ENCODE assay signal across 26 mouse cellular contexts in the genomic region with DNA sequence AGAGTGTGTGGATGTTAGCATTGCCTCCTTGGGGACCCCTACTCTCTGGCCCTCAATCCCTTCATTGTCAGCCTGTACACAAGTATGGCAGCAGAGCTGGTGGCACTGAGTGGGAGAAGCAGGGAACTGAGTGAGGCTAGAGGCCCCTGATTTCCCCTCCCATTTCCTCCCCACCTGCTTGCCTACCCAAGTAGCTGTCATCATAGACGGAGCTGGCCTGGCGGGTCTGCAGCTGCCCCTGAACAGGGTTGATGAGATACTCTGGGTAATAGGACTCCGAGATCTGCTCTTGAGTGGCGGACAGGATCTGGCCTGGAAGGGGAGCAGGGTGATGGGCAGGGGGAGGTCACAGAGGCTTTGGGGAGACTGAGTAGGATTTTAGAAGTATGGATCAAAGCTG. TPM values are rescaled to one million over a fixed set of nuclear protein-coding genes. Genes with fewer than 3 reads are reported as not detected.
A peak's percentile ranks its signal among the peaks of the same experiment; 100 is the strongest.
DNase-seq lines count a peak whose midpoint lies in the region; ATAC-seq and TF ChIP-seq lines count a peak whose summit lies in the region.
"Had no signal": no experiment of that assay in that cellular context is flagged by ENCODE, and none has a peak within 500 bp of the region (broad histone marks: within the 10 kb centered on the region; RNA-seq: fewer than 3 reads in every experiment).

No protein-coding gene starts in this region.

- no peak for ATAC-seq in heart, embryonic 14.5 days (ENCODE audit: insufficient number of reproducible peaks, insufficient read depth, low FRiP score, low read depth)
- ATAC-seq: forebrain, embryonic 15.5 days; intestine, postnatal 0 days had no signal

- H3K9me3 ChIP-seq in heart, embryonic 14.5 days (ENCODE audit: control insufficient read depth, low read length) = no peaks in the 10 kb centered on the region
- H3K9me3 ChIP-seq: embryonic facial prominence, embryonic 13.5 days; forebrain, embryonic 10.5 days; forebrain, embryonic 15.5 days; limb, embryonic 12.5 days; liver, embryonic 15.5 days had no signal

- peak overlapping the region; percentile 93 for H3K27ac ChIP-seq in heart, adult 2 months
- peak overlapping the region; percentile 95 to 99 for H3K27ac ChIP-seq in heart, embryonic 14.5 days (replicated peaks in 1 of 2; ENCODE audit: control insufficient read depth in 1 of 2, insufficient read depth in 1 of 2, low read depth in 2 of 2, low read length in 2 of 2)
- no peak overlapping the region for H3K27ac ChIP-seq in thymus, adult 2 months (ENCODE audit: control insufficient read depth, insufficient read depth, low read length)
- H3K27ac ChIP-seq: embryonic facial prominence, embryonic 13.5 days; forebrain, embryonic 10.5 days; forebrain, embryonic 15.5 days; hindbrain, embryonic 14.5 days; left cerebral cortex, adult 2 months; limb, embryonic 12.5 days; liver, embryonic 15.5 days had no signal

- no peak overlapping the region for H3K4me3 ChIP-seq in heart, adult 2 months
- H3K4me3 ChIP-seq in heart, embryonic 14.5 days (ENCODE audit: control insufficient read depth in 1 of 2, insufficient read depth in 1 of 2, low read depth in 1 of 2, low read length in 2 of 2) = no peak overlapping the region
- no peak overlapping the region for H3K4me3 ChIP-seq in thymus, adult 2 months (ENCODE audit: control insufficient read depth, insufficient read depth, low read length)
- H3K4me3 ChIP-seq: embryonic facial prominence, embryonic 13.5 days; forebrain, embryonic 10.5 days; forebrain, embryonic 15.5 days; left cerebral cortex, adult 2 months; limb, embryonic 12.5 days; liver, embryonic 15.5 days had no signal

- peaks cover 18% of the 10 kb centered on the region for H3K36me3 ChIP-seq in heart, adult 2 months (ENCODE audit: control insufficient read depth, insufficient read depth, low read length)
- peaks cover 79% of the 10 kb centered on the region for H3K36me3 ChIP-seq in heart, embryonic 14.5 days (ENCODE audit: control insufficient read depth, insufficient read depth, low read length)
- H3K36me3 ChIP-seq in thymus, adult 2 months (ENCODE audit: control insufficient read depth, insufficient read depth, low read length) = no peaks in the 10 kb centered on the region
- H3K36me3 ChIP-seq: forebrain, embryonic 15.5 days had no signal

- H3K27me3 ChIP-seq in heart, adult 2 months (ENCODE audit: control insufficient read depth, insufficient read depth, low read length) = no peaks in the 10 kb centered on the region
- H3K27me3 ChIP-seq in heart, embryonic 14.5 days (ENCODE audit: control insufficient read depth, insufficient read depth, low read length) = no peaks in the 10 kb centered on the region
- no peaks in the 10 kb centered on the region for H3K27me3 ChIP-seq in thymus, adult 2 months (ENCODE audit: control insufficient read depth, insufficient read depth, low read length)
- H3K27me3 ChIP-seq: embryonic facial prominence, embryonic 13.5 days; forebrain, embryonic 15.5 days; limb, embryonic 12.5 days; liver, embryonic 15.5 days had no signal

- 0 out of 2 replicates have a peak overlapping the region, but pooled peaks have one; percentile 25 for H3K4me2 ChIP-seq in heart, embryonic 14.5 days (ENCODE audit: low read length)
- H3K4me2 ChIP-seq: embryonic facial prominence, embryonic 13.5 days; forebrain, embryonic 15.5 days; hindbrain, embryonic 14.5 days; limb, embryonic 12.5 days; liver, embryonic 15.5 days; lung, embryonic 14.5 days had no signal

- WGBS in heart, adult 2 months = 62% methylated on average over 4 of the region's 4 CpGs
- 35% methylated on average over 4 of the region's 4 CpGs for WGBS in heart, embryonic 14.5 days
- WGBS in thymus, adult 2 months = 47% methylated on average over 4 of the region's 4 CpGs

- intact Hi-C loops in heart, adult 2 months (cut with DNase I) = no loop called here
- intact Hi-C loops in heart, postnatal 25 days (cut with DNase I) = no loop called here

- no peak for TF ChIP-seq CTCF in heart, adult 2 months (IDR thresholded peaks at IDR 0.05)
- TF ChIP-seq CTCF in thymus, adult 2 months (IDR thresholded peaks at IDR 0.05; ENCODE audit: borderline replicate concordance, control insufficient read depth, extremely low read depth, insufficient read depth, low read length, poor library complexity) = no peak

- H3K9ac ChIP-seq in heart, adult 2 months (ENCODE audit: low read depth, low read length) = no peak overlapping the region
- H3K9ac ChIP-seq in heart, embryonic 14.5 days (ENCODE audit: low read length) = peak overlapping the region; percentile 51
- H3K9ac ChIP-seq: embryonic facial prominence, embryonic 13.5 days; forebrain, embryonic 15.5 days; hindbrain, embryonic 14.5 days; limb, embryonic 12.5 days; liver, embryonic 15.5 days; lung, embryonic 14.5 days had no signal

- TF ChIP-seq EP300 in heart, adult 2 months (IDR thresholded peaks at IDR 0.05; ENCODE audit: insufficient read depth, low read depth, low read length) = no peak

- TF ChIP-seq POLR2A in heart, adult 2 months (IDR thresholded peaks at IDR 0.05; ENCODE audit: insufficient read depth, low read depth, low read length) = no peak
- no peak for TF ChIP-seq POLR2A in thymus, adult 2 months (IDR thresholded peaks at IDR 0.05; ENCODE audit: control insufficient read depth, extremely low read depth, insufficient read depth, low read length, poor library complexity)

- DNase-seq in heart, adult 2 months = no peak
- no peak for DNase-seq in heart, adult 9 months (ENCODE audit: low spot score in 2 of 2)
- no peak for DNase-seq in heart, postnatal 25 days (ENCODE audit: low spot score)
- DNase-seq in thymus, postnatal 25 days = peak; percentile 27
- DNase-seq in thymus, adult 2 months = no peak
- no peak for DNase-seq in embryo, embryonic 10.5 days (ENCODE audit: low spot score)
- DNase-seq: adrenal gland, postnatal 14 days; cerebellum, adult 11 months; cerebellum, adult 9-10 months; gastrocnemius, postnatal 25 days; kidney, postnatal 25 days; lung, embryonic 14.5 days; lung, postnatal 14 days; midbrain, embryonic 14.5 days; spleen, adult 18-20 months had no signal

- H3K79me2 ChIP-seq in heart, adult 2 months (replicated peaks; ENCODE audit: control insufficient read depth, insufficient read depth, low read length) = no peaks in the 10 kb centered on the region; the same call in 1 of the 2 replicates

- H3K4me1 ChIP-seq in heart, adult 2 months (ENCODE audit: control insufficient read depth, insufficient read depth, low read length) = peaks cover 29% of the 10 kb centered on the region
- peaks cover 52 to 68% of the 10 kb centered on the region in 2 experiments for H3K4me1 ChIP-seq in heart, embryonic 14.5 days (ENCODE audit: control insufficient read depth in 2 of 2, insufficient read depth in 2 of 2, low read length in 2 of 2)
- H3K4me1 ChIP-seq in thymus, adult 2 months (replicated peaks; ENCODE audit: control insufficient read depth, insufficient read depth, low read length) = peaks cover 8% of the 10 kb centered on the region
- H3K4me1 ChIP-seq: forebrain, embryonic 15.5 days had no signal

RNA-seq across cellular contexts. Expression of a gene that starts 10.4 kb away (rescaled TPM):
- total RNA-seq in heart, adult 2 months (2021) = 10 to 100 TPM; 36.4 to 36.7 TPM
- polyA plus RNA-seq in heart, adult 2 months (2012; rRNA removed) = 38.6 and 44.6 TPM in 2 replicates
- polyA plus RNA-seq in heart, embryonic 14.5 days (2014; fragmentation: Nextera tagmentation; extraction: Ambion mirVana) = 76.2 and 77.2 TPM in 2 replicates
- 10 to 100 TPM; 48.1 to 48.2 TPM for total RNA-seq in heart, postnatal 25 days (2021)
- polyA plus RNA-seq in thymus, adult 2 months (2012; rRNA removed) = 20.2 and 20.7 TPM in 2 replicates

RNA-seq across cellular contexts. Expression of a gene that starts 16.2 kb away (rescaled TPM):
- 10 to 100 TPM; 10.1 to 10.4 TPM for total RNA-seq in heart, adult 2 months (2021)
- 7.3 and 12.0 TPM in 2 replicates for polyA plus RNA-seq in heart, adult 2 months (2012; rRNA removed)
- polyA plus RNA-seq in heart, embryonic 14.5 days (2014; fragmentation: Nextera tagmentation; extraction: Ambion mirVana) = 8.1 and 9.1 TPM in 2 replicates
- total RNA-seq in heart, postnatal 25 days (2021) = 10 to 100 TPM; 12.5 to 13.7 TPM
- 18.6 and 20.7 TPM in 2 replicates for polyA plus RNA-seq in thymus, adult 2 months (2012; rRNA removed)

RNA-seq across cellular contexts. Expression of a gene that starts 45.7 kb away (rescaled TPM):
- not detected for total RNA-seq in heart, adult 2 months (2021)
- polyA plus RNA-seq in heart, adult 2 months (2012; rRNA removed) = 0.06 TPM in 1 of 2 replicates, not detected in the other
- 0.11 and 0.24 TPM in 2 replicates for polyA plus RNA-seq in heart, embryonic 14.5 days (2014; fragmentation: Nextera tagmentation; extraction: Ambion mirVana)
- not detected for total RNA-seq in heart, postnatal 25 days (2021)
- polyA plus RNA-seq in thymus, adult 2 months (2012; rRNA removed) = 0.28 and 0.45 TPM in 2 replicates
- total RNA-seq: adrenal gland, postnatal 14 days; gastrocnemius, adult 18-20 months; gastrocnemius, postnatal 25 days; neutrophil, adult 5-6 weeks had no signal
- polyA plus RNA-seq: intestine, postnatal 0 days; lung, embryonic 14.5 days had no signal
